Mouse (Mus musculus) cortical plate, adult 2 months (tissue): Measurements from ENCODE around the gene Itih5.

Experiments
- CTCF ChIP-seq: fragments of 200-500 bp; IDR thresholded peaks from 2 replicates; pipeline ENCODE4 v1.5.1; 2011; ENCODE audit warnings: mild to moderate bottlenecking, control low read depth, low read length; ENCODE audit not compliant: insufficient read depth; ENCODE audit errors: extremely low read depth
- POLR2A ChIP-seq: fragments of 200-500 bp; IDR thresholded peaks from 2 replicates; pipeline ENCODE4 v1.6.1; 2011; ENCODE audit warnings: mild to moderate bottlenecking, low read length, control low read depth; ENCODE audit not compliant: insufficient read depth; ENCODE audit errors: extremely low read depth

DNA sequence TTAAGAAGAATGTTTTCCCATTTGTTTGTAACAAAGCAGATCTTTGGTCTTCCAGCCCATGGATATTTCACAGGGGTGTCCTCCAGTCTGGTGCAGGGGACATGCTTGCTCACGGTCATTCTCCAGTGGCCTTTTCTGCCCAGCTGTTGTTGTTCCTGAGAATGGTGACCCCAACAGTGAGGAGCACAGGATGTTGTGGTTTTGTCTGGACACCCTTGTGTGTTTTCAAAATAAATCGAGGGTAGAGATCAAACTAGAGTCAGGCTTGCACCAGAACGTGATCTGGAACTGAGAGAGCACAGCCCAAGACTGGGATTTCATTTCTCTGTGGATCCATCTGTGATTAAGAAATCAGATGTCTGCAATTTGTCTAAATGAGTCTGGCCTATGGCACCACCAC, 40.2 kb downstream of the Itih5 start:
- TF ChIP-seq CTCF (no peak), POLR2A (no peak)
